Mouse (Mus musculus) urinary bladder, postnatal 25 days (tissue): ENCODE data around the gene Plxdc1.
"Not testable (repeated sequence)": the region's sequence is repeated elsewhere in the genome, so short reads cannot be mapped to it uniquely, and the experiment has no call there.

Source experiments
- DNase-seq: peaks from one replicate; pipeline ENCODE4 v3.0.0; 2022; ENCODE audit warnings: low spot score

The Plxdc1 gene

DNA sequence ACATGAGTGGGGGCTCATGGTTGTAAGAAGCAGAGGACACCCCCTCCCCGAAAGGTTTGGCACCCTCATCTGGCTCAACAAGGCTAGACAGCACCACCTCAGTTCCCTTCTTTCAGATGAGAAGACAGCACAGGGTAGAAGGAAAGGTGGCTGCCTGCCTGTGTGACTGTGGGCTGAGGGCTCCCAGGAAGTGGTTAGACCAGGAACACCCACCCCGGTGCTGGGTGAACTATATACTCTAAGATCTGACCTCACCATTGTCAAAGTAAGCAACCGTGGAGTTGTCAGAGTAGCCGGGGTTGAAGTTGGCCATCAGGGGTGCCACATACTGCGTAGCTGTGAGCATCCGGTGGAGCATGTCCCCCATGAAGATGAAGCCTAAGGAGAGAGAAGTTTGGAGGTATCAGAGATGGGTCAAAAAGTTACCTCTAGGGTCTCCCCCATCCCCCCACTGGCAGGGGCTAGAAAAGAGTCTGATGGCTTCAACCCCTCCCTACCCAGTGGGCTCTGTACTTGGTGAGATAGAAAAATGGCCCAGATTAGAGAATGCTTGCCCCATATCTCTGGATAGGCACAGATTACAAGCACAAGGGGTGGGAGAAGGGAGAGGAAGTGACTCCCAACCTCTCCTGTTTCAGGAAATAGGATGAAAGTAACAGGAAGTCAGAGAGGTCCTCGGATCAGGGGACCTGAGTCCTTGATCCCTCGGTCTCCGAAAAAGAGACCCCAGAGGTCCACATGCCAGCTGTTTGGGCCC is 30.9 kb downstream of the Plxdc1 start:
- DNase-seq: no peak

DNA sequence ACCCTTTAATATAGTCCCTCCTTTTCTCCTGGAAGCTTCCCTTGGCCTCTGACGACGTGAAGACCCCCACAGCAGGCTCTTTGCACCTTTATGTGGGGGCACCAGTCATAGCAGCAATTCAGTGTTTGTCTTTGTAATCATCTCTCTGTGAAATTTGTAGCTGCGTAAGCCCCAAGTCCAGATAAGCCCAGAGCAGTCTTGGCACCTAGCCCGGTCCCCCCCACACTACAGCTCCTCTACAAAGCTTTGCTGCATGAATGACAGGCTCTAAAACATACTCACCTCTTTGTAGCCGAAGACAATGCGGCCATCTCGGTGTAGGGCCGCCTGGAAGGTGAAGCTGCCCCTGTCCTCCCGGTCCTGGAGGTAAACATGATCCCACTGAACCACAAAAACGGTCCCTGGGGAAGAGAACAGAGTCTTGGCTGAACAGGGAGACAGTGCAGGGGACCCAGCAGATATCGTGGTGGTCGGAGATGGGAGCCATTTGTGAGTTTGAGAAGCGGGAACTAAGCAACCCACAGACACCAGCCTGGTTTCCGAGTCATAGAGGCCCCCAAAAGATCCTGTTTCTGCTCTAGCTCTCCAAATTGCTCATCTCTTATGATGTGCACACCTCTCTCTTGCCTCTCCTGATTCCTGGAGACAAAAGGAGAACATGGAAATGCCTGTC is 31.6 kb downstream of the Plxdc1 start:
- no peak for DNase-seq

DNA sequence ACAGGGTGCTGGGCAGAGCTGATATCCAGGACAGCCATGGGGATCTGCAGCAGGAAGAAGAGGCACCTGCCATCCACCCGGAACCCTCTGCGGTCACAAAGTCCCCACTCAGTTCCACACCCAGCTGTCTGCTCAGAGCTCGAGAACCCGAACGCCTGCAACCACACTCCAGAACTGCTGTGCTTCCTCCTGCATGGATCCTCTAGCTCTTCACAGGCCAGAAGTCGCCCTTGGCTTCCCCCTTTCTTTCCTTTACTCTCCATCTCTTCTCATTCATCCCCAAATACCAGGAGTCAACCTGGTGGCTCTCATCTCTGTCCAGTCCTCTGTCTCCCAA is 32.3 kb downstream of the Plxdc1 start:
- DNase-seq: no peak

GRCm38 (mm10) chr11:97953179-97953938 is 32.9 kb downstream of the Plxdc1 start:
- DNase-seq: no peak

- no peak for DNase-seq
Measured at GRCm38 (mm10) chr11:97952367-97953006, 33.8 kb downstream of the Plxdc1 start.

GRCm38 (mm10) chr11:97949703-97950475 is 36.4 kb downstream of the Plxdc1 start:
- DNase-seq: no peak

GRCm38 (mm10) chr11:97947426-97947825 is 38.8 kb downstream of the Plxdc1 start:
- DNase-seq: peak; percentile 23

- DNase-seq: not testable (repeated sequence)
Measured at GRCm38 (mm10) chr11:97945738-97946289, 40.4 kb downstream of the Plxdc1 start.

GRCm38 (mm10) chr11:97945031-97945430 is 41.2 kb downstream of the Plxdc1 start:
- no peak for DNase-seq

GRCm38 (mm10) chr11:97943256-97943655 is 43.0 kb downstream of the Plxdc1 start:
- no peak for DNase-seq

DNA sequence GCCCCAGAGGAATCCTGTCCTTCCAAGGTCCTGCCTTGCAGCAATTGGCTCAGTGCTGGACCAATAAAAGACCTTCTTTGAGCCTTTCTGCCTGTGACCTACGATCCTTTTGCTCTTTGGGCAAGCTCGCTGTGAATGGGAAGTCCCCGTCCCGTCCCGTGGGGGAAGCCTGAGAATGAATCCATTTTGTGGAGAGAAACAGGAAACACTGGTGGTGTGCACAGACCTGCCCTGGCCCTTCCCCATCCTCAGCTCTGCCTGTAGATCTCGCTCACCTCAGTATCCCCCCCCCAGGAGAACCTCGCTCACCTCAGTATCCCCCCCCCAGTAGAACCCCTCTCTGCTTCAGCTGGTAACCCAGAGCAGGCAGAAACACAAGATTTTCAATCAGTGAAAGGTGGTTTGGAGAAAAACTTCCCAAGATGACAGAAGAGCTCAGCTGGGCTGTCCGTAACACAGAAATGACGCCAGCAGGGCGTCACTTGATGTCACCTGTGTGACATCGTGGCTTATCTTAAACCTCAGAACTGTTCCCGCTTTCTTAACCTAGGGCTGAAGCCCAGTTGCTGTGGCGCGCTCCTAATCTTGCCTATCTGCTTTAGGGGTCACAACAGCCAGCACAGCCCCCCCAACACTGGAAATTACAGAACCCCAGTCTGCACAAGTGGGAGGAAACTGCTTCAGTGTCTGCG is 43.7 kb downstream of the Plxdc1 start:
- no peak for DNase-seq

GRCm38 (mm10) chr11:97937469-97938105 is 48.7 kb downstream of the Plxdc1 start:
- DNase-seq: no peak

DNA sequence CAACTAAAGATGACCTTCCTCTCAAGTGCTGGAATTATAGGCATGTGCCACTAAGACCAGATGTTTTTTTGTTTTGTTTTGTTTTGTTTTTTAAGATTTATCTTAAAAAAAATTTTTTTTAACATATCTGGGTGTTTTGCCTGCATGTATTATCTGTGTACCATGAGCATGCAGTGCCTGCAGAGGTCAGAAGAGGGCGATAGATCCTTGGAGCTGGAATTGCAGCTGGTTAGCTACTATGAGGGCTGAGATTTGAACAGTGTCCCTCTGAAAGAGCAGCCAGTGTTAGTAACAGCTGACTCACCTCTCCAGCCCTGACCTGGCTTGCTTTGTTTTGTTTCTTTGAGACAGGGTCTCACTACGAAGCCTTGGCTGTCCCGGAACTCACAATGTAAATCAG is 49.5 kb downstream of the Plxdc1 start:
- peak; percentile 12 for DNase-seq

GRCm38 (mm10) chr11:97935913-97936575 is 50.2 kb downstream of the Plxdc1 start:
- DNase-seq: peak; percentile 12

DNA sequence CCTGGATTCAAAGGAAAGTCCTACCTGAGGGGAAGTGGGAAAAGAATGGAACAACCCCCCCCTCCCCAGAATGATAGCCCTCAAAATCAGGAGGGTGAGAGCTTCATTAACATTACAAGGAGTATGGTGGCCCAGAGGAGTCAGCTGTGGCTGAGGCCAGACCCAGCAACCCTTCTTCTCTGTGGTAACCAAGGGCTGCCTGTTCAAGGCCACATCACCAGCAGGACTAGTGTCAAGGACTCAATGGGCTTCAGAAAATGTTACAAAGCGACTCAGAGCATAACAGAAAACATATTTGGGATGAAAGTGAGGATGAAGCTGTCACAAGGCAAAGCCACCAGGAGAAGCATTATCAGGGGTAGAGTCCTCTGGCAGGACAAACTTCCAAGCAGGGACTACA is 52.7 kb downstream of the Plxdc1 start:
- DNase-seq: no peak

GRCm38 (mm10) chr11:97928905-97929304 is 57.3 kb downstream of the Plxdc1 start:
- DNase-seq: no peak

- DNase-seq: no peak
Measured at GRCm38 (mm10) chr11:97924217-97924616, 62.0 kb downstream of the Plxdc1 start.

DNA sequence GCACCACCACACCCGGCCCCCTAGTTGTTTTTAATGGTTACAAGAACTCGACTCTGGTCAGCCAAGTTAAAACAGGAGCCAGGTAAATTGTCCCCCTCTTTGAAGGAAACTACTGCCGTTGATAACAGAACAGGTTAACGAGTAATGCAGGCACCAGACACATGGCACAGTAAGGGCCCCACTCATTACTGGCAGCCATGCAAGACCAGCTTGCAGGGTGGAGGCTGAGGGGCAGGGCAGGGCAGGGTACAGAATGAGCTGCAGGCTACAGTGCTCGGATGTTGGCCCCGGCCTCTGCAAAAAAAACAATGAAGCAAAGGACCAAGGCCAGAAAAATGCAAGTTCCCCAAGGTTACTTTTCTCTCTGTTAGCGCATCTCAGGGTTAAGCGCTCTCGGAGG is 62.6 kb downstream of the Plxdc1 start:
- no peak for DNase-seq

- no peak for DNase-seq
Measured at GRCm38 (mm10) chr11:97915974-97916503, 70.2 kb downstream of the Plxdc1 start.
